Mouse (Mus musculus): ENCODE measurements around the gene Aurka.

Gene Aurka

DNA sequence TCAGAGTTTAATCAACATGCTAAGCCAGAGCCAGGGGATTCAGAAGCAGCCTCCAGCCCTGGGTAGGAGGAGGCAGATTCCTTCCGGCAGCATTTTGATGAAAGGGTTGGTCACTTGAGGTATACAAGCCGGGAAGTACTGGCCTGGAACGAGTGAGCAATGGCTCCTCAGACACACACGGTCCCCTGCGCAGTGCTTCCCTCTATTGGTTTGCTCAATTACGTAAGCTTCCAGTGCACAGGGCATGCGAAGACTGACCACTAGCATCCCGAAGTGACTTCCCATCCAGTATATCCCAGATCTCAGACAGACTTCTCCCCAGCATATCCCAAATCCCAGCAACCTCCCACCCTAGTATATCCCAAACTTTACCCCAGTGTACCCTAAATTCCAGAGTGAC, 42.1 kb downstream of the Aurka start:
- no peak for DNase-seq (ENCODE audit: low spot score)

DNA sequence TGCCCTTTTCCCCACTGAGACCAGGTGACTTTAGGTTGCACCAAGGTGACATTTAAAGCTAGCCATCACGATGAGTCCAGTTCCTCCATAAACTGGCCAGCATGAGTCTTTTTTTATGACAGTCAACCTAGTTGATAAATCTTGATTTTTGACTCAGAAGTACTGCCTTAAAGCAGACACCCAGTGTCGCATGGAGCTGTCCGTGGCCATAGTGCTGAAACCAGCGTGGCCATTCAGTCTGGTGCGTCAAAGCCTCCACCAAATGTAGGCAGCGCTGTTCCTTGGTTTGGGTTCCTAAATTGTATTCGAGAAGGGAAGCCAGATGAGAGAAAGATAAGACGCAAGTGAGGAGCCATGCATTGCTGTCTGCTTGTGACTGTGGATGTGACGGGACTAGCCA, 49.5 kb downstream of the Aurka start:
- DNase-seq (ENCODE audit: low spot score): peak; percentile 51

DNA sequence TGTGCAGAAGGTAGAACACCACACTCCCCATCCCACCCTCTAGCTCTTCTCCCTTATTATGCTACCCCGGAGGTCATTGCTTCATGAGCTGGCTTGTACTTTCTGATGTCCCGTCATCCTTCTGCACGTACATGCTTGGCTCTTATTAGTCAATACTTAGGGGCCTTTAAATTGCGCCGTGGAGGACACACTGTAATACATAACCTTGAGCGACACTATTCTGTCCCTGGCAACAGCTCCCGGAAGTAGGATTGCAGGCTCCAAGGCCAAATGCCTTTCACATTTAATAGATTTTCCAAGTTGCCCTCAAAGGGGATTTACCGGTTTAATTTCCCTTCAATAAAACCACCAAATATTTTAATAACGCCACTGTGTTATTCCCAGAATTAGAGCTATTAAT, 58.6 kb downstream of the Aurka start:
- DNase-seq (ENCODE audit: low spot score): no peak

DNA sequence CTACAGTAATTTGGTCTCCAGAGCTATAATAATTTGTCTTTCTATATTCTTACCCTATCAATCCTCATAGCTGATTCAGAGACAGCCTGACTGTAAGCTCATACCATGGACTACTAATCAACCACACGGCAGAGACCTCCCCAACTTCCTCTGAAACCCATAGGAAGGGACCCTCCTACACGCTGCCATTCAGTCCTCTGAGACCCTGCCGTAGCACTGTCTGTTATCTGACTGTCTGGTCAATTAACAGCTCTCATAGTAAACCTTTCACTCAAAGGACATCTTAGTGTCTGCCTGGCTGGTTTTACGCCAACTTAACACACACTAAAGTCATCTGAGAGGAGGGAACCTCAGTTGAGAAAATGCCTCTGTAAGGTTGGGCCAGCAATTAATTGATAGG, 63.8 kb downstream of the Aurka start:
- DNase-seq (ENCODE audit: low spot score): no peak
